Mouse (Mus musculus) liver, adult 2 months (tissue): ENCODE data around the gene Tubd1. TPM values are rescaled to one million over a fixed set of nuclear protein-coding genes. Genes with fewer than 3 reads are reported as not detected.

ENCODE experiments used
- DNase-seq: peaks from one replicate; pipeline ENCODE4 v3.0.0-alpha.2; 2011; ENCODE audit warnings: low read depth, low spot score; ENCODE audit errors: extremely low read depth
- H3K27ac ChIP-seq: fragments of 200-500 bp; replicated peaks from 2 replicates; pipeline ENCODE4 v1.5.1; 2012; ENCODE audit warnings: low read depth, mild to moderate bottlenecking, control low read depth, inconsistent platforms, low read length; ENCODE audit not compliant: insufficient read depth
- H3K27me3 ChIP-seq: fragments of 200-500 bp; 2 replicates; pipeline ENCODE4 v1.6.1; 2012; ENCODE audit warnings: mild to moderate bottlenecking, moderate library complexity, low read length, inconsistent platforms; ENCODE audit not compliant: control insufficient read depth, insufficient read depth
- H3K36me3 ChIP-seq: fragments of 200-500 bp; 2 replicates; pipeline ENCODE4 v1.6.1; 2012; ENCODE audit warnings: low read length, inconsistent platforms; ENCODE audit not compliant: control insufficient read depth, insufficient read depth
- H3K4me1 ChIP-seq: fragments of 200-500 bp; 2 replicates; pipeline ENCODE4 v1.6.1; 2011; ENCODE audit warnings: low read length; ENCODE audit not compliant: control insufficient read depth, insufficient read depth
- H3K4me3 ChIP-seq: fragments of 200-500 bp; 2 replicates; pipeline ENCODE4 v1.5.1; 2011; ENCODE audit warnings: low read depth, mild to moderate bottlenecking, control low read depth, low read length, moderate library complexity; ENCODE audit not compliant: insufficient read depth
- H3K79me2 ChIP-seq: fragments of 200-500 bp; 2 replicates; pipeline ENCODE4 v1.6.1; 2012; ENCODE audit warnings: inconsistent platforms, mild to moderate bottlenecking, low read length, moderate library complexity; ENCODE audit not compliant: control insufficient read depth, insufficient read depth
- H3K9ac ChIP-seq: fragments of 200-500 bp; 2 replicates; pipeline ENCODE4 v1.6.1; 2012; ENCODE audit warnings: low read depth, mild to moderate bottlenecking, control low read depth, inconsistent platforms, low read length
- CTCF ChIP-seq: fragments of 200-500 bp; IDR thresholded peaks from 2 replicates; pipeline ENCODE4 v1.5.1; 2011; ENCODE audit warnings: low read depth, low read length, control low read depth
- POLR2A ChIP-seq: fragments of 200-500 bp; IDR thresholded peaks from 2 replicates; pipeline ENCODE4 v1.6.1; 2011; ENCODE audit warnings: low read length, control low read depth; ENCODE audit not compliant: insufficient read depth; ENCODE audit errors: extremely low read depth
- WGBS: fragments of 180-500 bp; shearing (Covaris S2); methylation state at CpG from one replicate; pipeline ENCODE4 v1.1.7; 2018; 5-methylcytosine and 5-hydroxymethylcytosine counted together
- polyA plus RNA-seq: library from polyadenylated mRNA; depleted of rRNA; stranded (reverse); fragments of >200 nt; gene quantifications from 2 replicates; pipeline ENCODE4 v1.2.3, GENCODE M21; 2012
- total RNA-seq: library from RNA; depleted of rRNA; stranded (reverse); fragments of >200 nt; gene quantifications from 2 replicates; pipeline ENCODE4 v1.2.3, GENCODE M21; 2014

The Tubd1 gene
- total and polyA plus RNA-seq, 2 experiments = 1.7 to 4.3 TPM

GRCm38 (mm10) chr11:86596187-86596960, 51.6 kb downstream of the Tubd1 start:
- H3K4me1 ChIP-seq = peaks cover 13% of the 10 kb centered on the region
- 33% methylated on average over 7 of the region's 7 CpGs for WGBS

GRCm38 (mm10) chr11:86596976-86597375, 52.2 kb downstream of the Tubd1 start:
- peak overlapping the region; percentile 85 for H3K27ac ChIP-seq
- no peaks in the 10 kb centered on the region; the same call in 1 of the 2 replicates for H3K79me2 ChIP-seq
- H3K27me3 ChIP-seq = no peaks in the 10 kb centered on the region
- no peak for DNase-seq
- peaks cover 8% of the 10 kb centered on the region; the same call in 1 of the 2 replicates for H3K36me3 ChIP-seq
- no peak overlapping the region for H3K9ac ChIP-seq
- TF ChIP-seq POLR2A (no peak), CTCF (no peak)
- no peak overlapping the region for H3K4me3 ChIP-seq
- WGBS = 80% methylated on average over 3 of the region's 3 CpGs
- peaks cover 13% of the 10 kb centered on the region for H3K4me1 ChIP-seq

More at GRCm38 (mm10) chr11:86596187-86596960, 51.6 kb downstream of the Tubd1 start:
- DNase-seq = peak; percentile 98
- H3K36me3 ChIP-seq = peaks cover 8% of the 10 kb centered on the region; the same call in 1 of the 2 replicates
- no peaks in the 10 kb centered on the region; the same call in 1 of the 2 replicates for H3K79me2 ChIP-seq
- peak overlapping the region; percentile 58; the same call in 1 of the 2 replicates for H3K9ac ChIP-seq
- no peak overlapping the region for H3K4me3 ChIP-seq
- no peaks in the 10 kb centered on the region for H3K27me3 ChIP-seq
- H3K27ac ChIP-seq = peak overlapping the region; percentile 98
- no peak for TF ChIP-seq POLR2A
- TF ChIP-seq CTCF = no peak

- H3K79me2 ChIP-seq = no peaks in the 10 kb centered on the region; the same call in 1 of the 2 replicates
These were observed 53.4 kb downstream of the Tubd1 start for GRCm38 (mm10) chr11:86598154-86598553.

DNA sequence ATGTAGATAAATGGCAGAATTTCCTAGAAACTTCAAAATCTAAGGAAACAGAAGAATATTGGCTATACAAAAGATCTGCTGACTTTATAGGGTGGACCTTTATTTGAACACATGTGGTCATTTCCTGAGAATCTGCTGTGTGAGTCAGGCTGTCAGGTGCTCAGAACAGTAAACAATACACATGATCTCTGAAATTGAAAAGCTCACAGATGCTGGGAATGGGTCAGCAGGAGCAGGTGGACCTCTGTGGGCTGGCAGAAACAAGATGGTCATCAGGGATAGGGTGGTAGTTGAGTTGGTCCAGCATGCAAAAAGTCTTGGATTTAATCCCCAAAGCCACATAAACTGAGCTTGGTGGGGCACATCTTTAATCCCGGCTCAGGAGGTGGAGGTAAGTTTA, 53.8 kb downstream of the Tubd1 start:
- DNase-seq = peak; percentile 58
- peaks cover 13% of the 10 kb centered on the region for H3K4me1 ChIP-seq
- TF ChIP-seq POLR2A (no peak), CTCF (no peak)
- H3K27me3 ChIP-seq = no peaks in the 10 kb centered on the region
- H3K9ac ChIP-seq = no peak overlapping the region
- no peaks in the 10 kb centered on the region; the same call in 1 of the 2 replicates for H3K79me2 ChIP-seq
- peaks cover 5% of the 10 kb centered on the region; the same call in 1 of the 2 replicates for H3K36me3 ChIP-seq
- no peak overlapping the region for H3K4me3 ChIP-seq
- WGBS = 85% methylated on average over 1 of the region's 1 CpGs
- H3K27ac ChIP-seq = peak overlapping the region; percentile 63

More at GRCm38 (mm10) chr11:86598154-86598553, 53.4 kb downstream of the Tubd1 start:
- Histone ChIP-seq H3K4me3 (no peak overlapping the region), H3K36me3 (peaks cover 6% of the 10 kb centered on the region; the same call in 1 of the 2 replicates), H3K27me3 (no peaks in the 10 kb centered on the region), H3K9ac (no peak overlapping the region), H3K4me1 (peaks cover 11% of the 10 kb centered on the region), H3K27ac (peak overlapping the region; percentile 37; the same call in 1 of the 2 replicates)
- TF ChIP-seq CTCF (no peak), POLR2A (no peak)
- WGBS = 84% methylated on average over 5 of the region's 5 CpGs
- no peak for DNase-seq

DNA sequence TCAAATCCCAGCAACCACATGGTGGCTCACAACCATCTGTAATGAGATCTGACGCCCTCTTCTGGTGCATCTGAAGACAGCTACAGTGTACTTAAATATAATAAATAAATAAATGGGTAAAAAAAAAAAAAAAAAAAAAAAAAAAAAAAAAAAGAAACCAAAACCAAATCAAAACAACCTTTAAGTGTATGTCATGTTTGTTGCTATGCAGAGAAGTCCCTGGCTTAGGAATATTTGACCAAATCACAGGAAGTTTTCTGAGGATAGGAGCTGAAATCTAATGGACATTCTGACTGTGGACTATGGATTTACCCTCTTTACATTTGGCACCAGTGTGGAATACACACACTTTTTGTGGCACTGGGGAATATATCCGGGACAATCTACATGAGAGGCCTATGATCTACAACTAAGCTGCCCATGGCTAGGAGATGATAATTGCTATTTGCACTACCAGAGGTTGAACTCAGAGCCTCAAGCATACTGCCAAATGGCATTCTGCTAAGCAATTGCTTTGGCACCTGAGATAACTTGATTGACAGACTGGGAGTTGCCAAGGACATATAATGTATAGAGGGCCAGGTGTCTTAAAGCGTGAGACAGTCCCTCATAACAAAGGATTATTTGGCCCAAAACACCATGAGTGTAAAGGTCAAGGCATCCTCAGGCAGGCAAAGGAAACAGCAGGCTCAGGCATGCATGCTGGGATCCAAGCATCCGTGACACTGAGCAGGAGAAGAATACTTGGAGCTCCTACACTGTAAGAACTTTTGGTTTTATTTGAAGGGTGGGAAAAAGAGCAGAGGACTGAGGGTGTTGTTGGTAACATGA, 54.8 kb downstream of the Tubd1 start:
- Histone ChIP-seq H3K4me3 (no peak overlapping the region), H3K4me1 (peaks cover 18% of the 10 kb centered on the region), H3K36me3 (no peaks in the 10 kb centered on the region), H3K27ac (peak overlapping the region; percentile 47), H3K79me2 (no peaks in the 10 kb centered on the region; the same call in 1 of the 2 replicates), H3K9ac (no peak overlapping the region), H3K27me3 (no peaks in the 10 kb centered on the region)
- DNase-seq = no peak
- 62% methylated on average over 4 of the region's 4 CpGs for WGBS
- TF ChIP-seq CTCF (no peak), POLR2A (no peak)
